Mouse (Mus musculus): ENCODE results near the gene 4932438A13Rik.

4932438A13Rik gene

DNA sequence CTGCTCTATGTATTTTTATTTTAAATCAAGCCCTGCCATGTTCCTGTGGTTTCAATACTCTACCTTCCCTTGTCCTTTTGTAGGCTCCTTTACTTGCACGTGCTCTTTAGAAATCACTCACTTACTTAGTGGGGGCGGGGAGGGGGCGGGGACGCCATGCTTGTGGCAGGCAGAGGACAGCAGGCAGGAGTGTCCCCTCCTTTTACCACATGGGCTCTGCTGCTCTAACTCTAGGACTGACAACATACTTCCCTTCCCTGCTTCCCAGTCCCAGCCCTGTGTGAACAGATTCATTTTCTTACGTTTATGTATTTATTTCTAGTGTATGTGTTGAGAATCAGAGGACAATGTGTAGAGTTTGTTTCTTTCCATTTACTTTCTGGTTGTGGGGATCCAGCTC lies 78.7 kb downstream of the 4932438A13Rik start:
- DNase-seq, result no peak

DNA sequence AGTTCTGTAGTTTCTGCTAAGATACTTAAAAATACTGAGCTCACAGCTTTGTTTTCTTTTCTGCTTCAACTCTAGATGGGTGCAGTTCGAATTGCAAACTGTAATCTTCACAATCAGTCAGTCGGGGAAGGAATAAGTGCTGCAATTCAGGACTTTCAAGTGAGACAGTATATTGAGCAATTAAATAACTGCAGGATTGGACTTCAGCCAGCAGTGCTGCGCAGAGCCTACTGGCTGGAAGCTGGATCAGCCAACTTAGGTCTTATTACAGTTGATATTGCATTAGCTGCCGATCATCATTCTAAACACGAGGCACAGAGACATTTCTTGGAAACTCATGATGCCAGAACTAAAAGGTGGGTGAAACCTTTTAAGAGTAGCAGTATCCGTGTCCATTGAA lies 79.2 kb downstream of the 4932438A13Rik start:
- peak; percentile 42 for DNase-seq

DNA sequence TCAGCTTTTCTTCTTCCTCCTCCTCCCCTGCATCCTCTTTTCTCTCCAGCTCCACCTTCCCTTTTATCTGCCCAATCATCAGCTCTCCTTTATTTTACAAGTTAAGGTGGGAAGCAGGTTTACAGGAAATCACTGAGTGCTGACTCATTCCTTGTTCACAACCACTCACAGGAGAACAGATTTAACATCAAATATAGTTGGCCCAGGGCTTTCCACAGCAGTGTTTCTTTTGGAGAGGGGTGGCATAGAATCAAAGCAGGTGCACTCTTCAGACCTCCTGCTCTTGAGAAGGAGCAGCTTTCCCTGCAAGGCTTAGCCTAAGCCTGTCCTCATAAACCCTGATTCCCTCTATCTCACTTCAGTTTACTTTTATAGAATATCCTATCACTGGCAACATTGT lies 80.8 kb downstream of the 4932438A13Rik start:
- no peak for DNase-seq

- DNase-seq, result no peak
Observed at GRCm38 (mm10) chr3:37037979-37038378, 175.1 kb downstream of the 4932438A13Rik start.

DNA sequence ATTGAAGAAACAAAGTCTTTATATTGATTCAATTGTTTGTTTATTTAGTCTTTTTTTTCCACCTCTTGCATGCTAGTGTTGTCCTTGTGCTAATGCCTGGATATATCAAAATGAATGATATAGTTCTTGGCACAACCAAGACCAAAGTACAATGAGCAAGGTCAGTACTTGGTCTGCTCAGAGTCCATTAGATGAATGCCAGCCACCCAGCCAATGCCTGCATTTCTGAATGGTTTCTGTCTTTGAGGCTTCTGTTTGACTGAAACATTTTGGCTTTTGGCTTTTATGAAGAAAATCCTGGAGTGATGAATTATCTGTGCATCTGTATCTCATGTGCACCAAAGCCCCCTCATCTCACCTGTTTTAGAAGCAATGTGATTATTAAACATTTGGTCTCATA lies 176.9 kb downstream of the 4932438A13Rik start:
- no peak for DNase-seq

DNA sequence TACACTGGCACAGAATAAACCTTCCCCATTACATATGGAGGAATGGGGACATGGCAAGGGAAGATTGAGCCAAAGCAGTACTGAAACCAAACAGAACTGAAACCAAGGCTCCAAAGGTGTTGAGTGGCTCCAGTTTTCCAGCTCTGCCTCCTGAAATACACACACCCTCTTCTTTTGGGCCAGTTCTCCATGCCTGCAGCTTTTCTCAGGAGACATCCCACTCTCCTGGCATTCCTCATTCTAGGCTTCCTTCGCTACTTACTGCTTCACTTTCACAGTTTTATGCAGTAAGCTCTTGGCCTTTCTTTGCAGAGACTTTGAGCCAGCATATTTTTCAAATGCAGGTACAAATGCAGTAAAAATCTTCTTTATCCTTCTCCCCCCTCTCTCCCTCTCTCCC lies 188.6 kb downstream of the 4932438A13Rik start:
- no peak for DNase-seq

DNA sequence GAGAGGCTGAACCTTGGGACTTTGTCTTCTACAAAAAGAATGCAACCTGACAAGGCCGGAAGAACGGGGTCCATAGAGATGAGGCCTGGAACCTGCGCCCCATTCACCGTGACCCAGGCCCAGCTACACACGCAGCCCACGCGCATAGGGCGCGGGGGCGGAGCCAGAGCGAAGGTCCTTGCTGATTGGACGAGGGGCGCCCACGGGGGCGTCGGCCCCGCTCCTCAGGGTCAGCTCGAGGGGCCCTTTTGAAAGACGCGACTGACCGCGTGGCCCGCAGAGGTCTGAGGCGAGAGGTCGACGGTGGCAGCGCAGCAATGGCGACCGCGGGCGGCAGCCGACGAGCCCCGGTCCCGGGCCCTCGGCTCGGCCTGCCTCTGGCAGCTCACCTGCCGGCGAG lies 200.5 kb downstream of the 4932438A13Rik start, which contains the start of gene Adad1:
Adad1 (plus strand) TSS at position 122 of the 400 bp plus-strand sequence.
- no peak for DNase-seq

DNA sequence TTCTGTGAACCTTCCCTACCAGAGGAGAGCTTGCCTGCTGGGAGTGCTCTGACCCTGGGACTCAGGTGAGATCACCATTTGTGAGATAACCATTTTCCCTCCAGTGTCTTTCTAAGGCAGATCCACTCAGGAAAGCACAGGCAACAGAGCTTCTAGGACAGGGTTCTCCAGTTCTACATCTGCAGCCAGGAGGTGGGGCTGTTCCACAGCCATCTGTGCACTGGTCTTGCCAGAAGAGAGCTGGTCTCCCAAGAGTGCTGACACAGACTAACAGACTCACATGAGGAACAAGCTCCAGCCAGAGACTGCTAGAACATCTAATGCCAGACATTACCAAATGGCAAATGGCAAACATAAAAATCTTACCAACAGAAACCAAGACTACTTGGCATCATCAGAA lies 210.3 kb downstream of the 4932438A13Rik start:
- peak; percentile 55 for DNase-seq

DNA sequence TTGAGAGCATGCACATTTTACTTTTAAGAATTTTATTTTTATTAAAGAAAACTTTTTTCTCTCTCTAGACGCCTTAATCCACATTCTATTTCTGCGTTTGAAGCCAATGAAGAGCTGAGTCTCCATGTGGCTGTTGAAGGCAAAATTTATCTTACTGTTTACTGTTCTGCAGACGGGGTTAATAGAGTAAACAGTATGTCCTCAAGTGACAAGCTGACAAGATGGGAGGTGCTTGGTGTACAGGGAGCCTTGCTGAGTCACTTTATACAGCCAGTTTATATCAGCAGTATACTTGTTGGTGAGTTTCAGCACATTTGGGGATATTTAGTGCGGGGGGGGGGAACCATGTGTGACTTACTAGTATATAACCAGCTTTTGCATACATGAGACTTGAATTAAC lies 222.0 kb downstream of the 4932438A13Rik start:
- no peak for DNase-seq

DNA sequence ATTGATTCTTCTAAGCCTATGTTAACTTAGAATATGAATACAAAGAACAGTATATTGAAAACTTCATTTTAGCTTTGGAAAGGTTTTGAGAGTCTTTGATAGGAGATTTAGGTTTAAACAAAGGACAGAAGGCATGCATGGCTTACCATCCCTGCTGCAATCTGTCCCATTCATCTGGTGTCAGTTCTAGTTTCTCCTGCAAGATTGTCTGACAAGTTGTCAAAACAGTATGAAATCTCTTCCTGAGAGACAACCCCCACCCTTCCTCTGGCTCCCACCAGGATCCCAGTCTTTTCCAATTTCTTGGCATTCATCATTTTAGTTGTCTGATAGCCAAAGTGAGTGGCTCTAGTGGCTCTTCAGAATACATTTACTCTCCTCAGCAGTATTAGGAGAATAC lies 227.8 kb downstream of the 4932438A13Rik start:
- DNase-seq, result no peak

All from lung, postnatal 14 days (tissue).